Mouse (Mus musculus): ENCODE measurements around the gene Lrrc32.
A peak's percentile ranks its signal among the peaks of the same experiment; 100 is the strongest.

Lrrc32 gene

GRCm38 (mm10) chr7:98489131-98489530 is at the start of gene Lrrc32:
Gene Lrrc32, plus strand, starts transcription at chr7:98489283.
- DNase-seq (ENCODE audit: low spot score), result no peak

GRCm38 (mm10) chr7:98439956-98440466 is 49.1 kb upstream of the Lrrc32 start, which contains the start of gene Gucy2d:
Gene Gucy2d, plus strand, starts transcription at chr7:98440416.
- peak; percentile 12 for DNase-seq (ENCODE audit: low spot score)

GRCm38 (mm10) chr7:98446873-98447272 is 42.2 kb upstream of the Lrrc32 start:
- DNase-seq (ENCODE audit: low spot score), result no peak

GRCm38 (mm10) chr7:98447585-98448308 is 41.3 kb upstream of the Lrrc32 start:
- DNase-seq (ENCODE audit: low spot score), result peak; percentile 69

GRCm38 (mm10) chr7:98448309-98448630 is 40.8 kb upstream of the Lrrc32 start:
- DNase-seq (ENCODE audit: low spot score), result no peak

GRCm38 (mm10) chr7:98449696-98450095 is 39.4 kb upstream of the Lrrc32 start:
- DNase-seq (ENCODE audit: low spot score), result no peak

GRCm38 (mm10) chr7:98454397-98455120 is 34.5 kb upstream of the Lrrc32 start:
- DNase-seq (ENCODE audit: low spot score), result no peak

- DNase-seq (ENCODE audit: low spot score), result no peak
These were observed 28.8 kb upstream of the Lrrc32 start for GRCm38 (mm10) chr7:98460319-98460718.

GRCm38 (mm10) chr7:98469089-98469488 is 20.0 kb upstream of the Lrrc32 start:
- DNase-seq (ENCODE audit: low spot score), result no peak

- no peak for DNase-seq (ENCODE audit: low spot score)
These were observed 16.6 kb upstream of the Lrrc32 start for GRCm38 (mm10) chr7:98472529-98472928.

- no peak for DNase-seq (ENCODE audit: low spot score)
These were observed 14.5 kb upstream of the Lrrc32 start for GRCm38 (mm10) chr7:98474558-98474957.

GRCm38 (mm10) chr7:98477153-98477552 is 11.9 kb upstream of the Lrrc32 start:
- no peak for DNase-seq (ENCODE audit: low spot score)

GRCm38 (mm10) chr7:98480481-98480880 is 8.6 kb upstream of the Lrrc32 start:
- no peak for DNase-seq (ENCODE audit: low spot score)

- peak; percentile 82 for DNase-seq (ENCODE audit: low spot score)
These were observed 7.9 kb upstream of the Lrrc32 start for GRCm38 (mm10) chr7:98481066-98481734.

GRCm38 (mm10) chr7:98481861-98482260 is 7.2 kb upstream of the Lrrc32 start:
- DNase-seq (ENCODE audit: low spot score), result no peak

- no peak for DNase-seq (ENCODE audit: low spot score)
These were observed 6.4 kb upstream of the Lrrc32 start for GRCm38 (mm10) chr7:98482551-98483267.

- no peak for DNase-seq (ENCODE audit: low spot score)
These were observed 5.8 kb upstream of the Lrrc32 start for GRCm38 (mm10) chr7:98483268-98483607.

GRCm38 (mm10) chr7:98484878-98485277 is 4.2 kb upstream of the Lrrc32 start:
- no peak for DNase-seq (ENCODE audit: low spot score)

GRCm38 (mm10) chr7:98485508-98485907 is 3.6 kb upstream of the Lrrc32 start:
- DNase-seq (ENCODE audit: low spot score), result peak; percentile 18

GRCm38 (mm10) chr7:98486471-98486917 is 2.6 kb upstream of the Lrrc32 start:
- DNase-seq (ENCODE audit: low spot score), result no peak

- no peak for DNase-seq (ENCODE audit: low spot score)
These were observed 1.7 kb upstream of the Lrrc32 start for GRCm38 (mm10) chr7:98487202-98487980.
